Mouse (Mus musculus): ENCODE measurements around the gene Srsf10.

DNA sequence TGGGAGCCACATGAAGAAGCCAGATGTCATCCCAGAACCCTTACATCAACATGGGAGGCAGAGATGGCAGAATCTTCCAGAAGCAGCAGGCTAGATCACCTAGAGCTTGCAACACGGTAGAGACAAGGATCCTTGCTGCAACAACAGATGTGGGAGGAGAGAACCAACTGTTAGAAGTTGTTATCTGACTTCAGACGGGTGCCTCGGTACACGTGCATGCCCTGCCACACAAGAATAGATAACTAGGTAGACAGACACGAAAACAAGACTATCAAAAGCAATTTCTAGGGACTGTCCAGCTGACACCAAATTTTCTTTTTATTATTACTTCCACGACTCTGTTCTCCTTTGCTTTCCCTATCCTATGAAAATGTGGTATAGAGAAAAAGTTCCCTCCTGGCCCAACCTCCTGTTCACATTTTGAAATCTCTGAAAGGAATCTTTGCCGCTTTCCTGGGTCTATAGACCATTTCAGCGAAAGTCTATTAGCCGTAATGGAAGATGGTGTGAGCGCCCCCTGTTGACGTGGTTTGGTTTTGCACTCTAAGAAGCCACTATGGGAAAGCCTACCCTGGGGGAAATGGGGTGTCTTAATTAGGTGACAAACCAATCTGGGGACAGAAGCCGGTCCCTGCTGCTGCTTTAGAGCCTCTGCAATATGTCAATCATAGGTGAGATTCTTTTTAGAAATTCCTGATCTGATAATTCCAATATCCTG, 38.5 kb upstream of the Srsf10 start:
- no peak for TF ChIP-seq GATA1 (IDR thresholded peaks at IDR 0.05; ENCODE audit: low read length)
- peak; percentile 28; the same call in 1 of the 3 replicates for TF ChIP-seq TAL1 (IDR thresholded peaks at IDR 0.05; ENCODE audit: low read length)
